Mouse (Mus musculus) liver, embryonic 14.5 days (tissue): ENCODE results near the gene Insc. TPM values are rescaled to one million over a fixed set of nuclear protein-coding genes. Genes with fewer than 3 reads are reported as not detected.

Experiments
- ATAC-seq: fragments of 200-750 bp; cut with Nextera tagmentation; 2 replicates; pipeline ENCODE4 v1.8.0; 2017; ENCODE audit warnings: moderate number of reproducible peaks, mild to moderate bottlenecking, moderate library complexity; ENCODE audit not compliant: insufficient read depth
- DNase-seq, 3 experiments: peaks; one replicate each; pipeline ENCODE4 v3.0.0-alpha.2; 2012 to 2013; ENCODE audit warnings: low read depth in 3 of 3, low spot score in 3 of 3
- H3K27ac ChIP-seq: fragments of 300-500 bp; sonication (generic); 2 replicates; pipeline ENCODE4 v1.5.1; 2014; ENCODE audit warnings: moderate library complexity, mild to moderate bottlenecking, control low read depth, inconsistent platforms
- H3K27me3 ChIP-seq: fragments of 300-500 bp; sonication (generic); 2 replicates; pipeline ENCODE4 v1.6.1; 2014; ENCODE audit warnings: mild to moderate bottlenecking, low read length, moderate library complexity; ENCODE audit not compliant: control insufficient read depth, insufficient read depth
- H3K36me3 ChIP-seq: fragments of 300-500 bp; sonication (generic); replicated peaks from 2 replicates; pipeline ENCODE4 v1.6.1; 2014; ENCODE audit warnings: low read depth; ENCODE audit not compliant: control insufficient read depth, insufficient read depth
- H3K4me1 ChIP-seq, 2 experiments: fragments of 200-500 bp in 1 of 2; fragments of 300-500 bp in 1 of 2; sonication (generic) in 1 of 2; replicated peaks; 2 replicates each; pipeline ENCODE4 v1.6.1; 2012 to 2014; ENCODE audit warnings: antibody characterized with exemption in 1 of 2, inconsistent platforms in 1 of 2, low read length in 1 of 2; ENCODE audit not compliant: control insufficient read depth in 2 of 2, insufficient read depth in 2 of 2
- H3K4me2 ChIP-seq: fragments of 300-500 bp; sonication (generic); 2 replicates; pipeline ENCODE4 v1.6.1; 2014; ENCODE audit warnings: low read depth, mild to moderate bottlenecking, control low read depth, moderate library complexity
- H3K4me3 ChIP-seq, 2 experiments: fragments of 200-500 bp in 1 of 2; fragments of 300-500 bp in 1 of 2; sonication (generic) in 1 of 2; 2 replicates each; pipeline ENCODE4 v1.5.1; 2012 to 2014; ENCODE audit warnings: low read depth in 2 of 2, low read length in 2 of 2, mild to moderate bottlenecking in 2 of 2, control low read depth in 1 of 2, inconsistent platforms in 1 of 2, moderate library complexity in 1 of 2; ENCODE audit not compliant: insufficient read depth in 1 of 2
- H3K9ac ChIP-seq: fragments of 300-500 bp; sonication (generic); replicated peaks from 2 replicates; pipeline ENCODE4 v1.6.1; 2014; ENCODE audit warnings: mild to moderate bottlenecking, control low read depth, moderate library complexity
- H3K9me3 ChIP-seq: fragments of 300-500 bp; sonication (generic); 2 replicates; pipeline ENCODE4 v1.6.1; 2016; ENCODE audit warnings: low read length, mixed read lengths; ENCODE audit not compliant: control insufficient read depth
- CTCF ChIP-seq: IDR thresholded peaks from 2 replicates; pipeline ENCODE4 v1.5.1; 2016; ENCODE audit warnings: antibody characterized with exemption, low read depth, control low read depth
- EP300 ChIP-seq: IDR thresholded peaks from 2 replicates; pipeline ENCODE4 v1.6.1; 2016; ENCODE audit warnings: antibody characterized with exemption, low read depth
- WGBS: fragments of 180-500 bp; shearing (Covaris S2); extraction: QIAGEN DNeasy Blood & Tissue Kit; methylation state at CpG from one replicate; pipeline ENCODE4 v1.1.7; 2014; ENCODE audit not compliant: insufficient replicate concordance; 5-methylcytosine and 5-hydroxymethylcytosine counted together
- polyA plus RNA-seq, 2 experiments: library from polyadenylated mRNA; depleted of rRNA in 1 of 2; stranded (reverse) in 1 of 2; unstranded in 1 of 2; fragments of >200 nt; fragmentation: Nextera tagmentation in 1 of 2; extraction: Ambion mirVana in 1 of 2; gene quantifications; 2 replicates each; pipeline versions ENCODE4 v1.2.1 to v1.2.3; 2012 to 2014

The Insc gene
- polyA plus RNA-seq, 2 experiments, result 10.9 to 12.8 TPM

DNA sequence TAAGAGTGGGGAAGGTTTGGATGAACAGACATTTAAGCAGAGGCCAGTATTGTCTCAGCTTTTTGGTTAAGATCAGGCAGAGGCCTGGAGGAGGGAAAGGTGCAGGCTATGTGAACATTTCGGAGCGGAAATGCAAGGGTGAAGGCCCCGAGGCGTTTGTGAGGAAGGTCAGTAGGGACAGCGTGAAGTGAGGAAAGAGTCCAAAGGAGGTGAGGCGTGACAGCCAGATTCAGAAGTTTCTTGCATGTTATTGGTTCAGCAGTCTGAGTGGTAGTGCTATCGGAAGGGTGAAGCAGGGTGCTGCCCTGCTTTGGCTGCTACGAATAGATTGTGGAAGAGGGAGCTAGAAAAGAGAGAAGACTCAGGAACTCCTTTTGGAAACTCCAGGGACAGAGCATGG is 11.1 kb downstream of the Insc start:
- no peak for TF ChIP-seq EP300
- 62% methylated on average over 8 of the region's 8 CpGs for WGBS
- H3K27ac ChIP-seq, result no peak overlapping the region
- H3K9me3 ChIP-seq, result no peaks in the 10 kb centered on the region
- H3K36me3 ChIP-seq, result no peaks in the 10 kb centered on the region
- no peak for ATAC-seq
- no peak overlapping the region for H3K4me2 ChIP-seq
- H3K4me3 ChIP-seq, result no peak overlapping the region
- DNase-seq, result no peak
- no peak overlapping the region for H3K9ac ChIP-seq
- H3K4me1 ChIP-seq, result no peaks in the 10 kb centered on the region
- no peaks in the 10 kb centered on the region for H3K27me3 ChIP-seq

DNA sequence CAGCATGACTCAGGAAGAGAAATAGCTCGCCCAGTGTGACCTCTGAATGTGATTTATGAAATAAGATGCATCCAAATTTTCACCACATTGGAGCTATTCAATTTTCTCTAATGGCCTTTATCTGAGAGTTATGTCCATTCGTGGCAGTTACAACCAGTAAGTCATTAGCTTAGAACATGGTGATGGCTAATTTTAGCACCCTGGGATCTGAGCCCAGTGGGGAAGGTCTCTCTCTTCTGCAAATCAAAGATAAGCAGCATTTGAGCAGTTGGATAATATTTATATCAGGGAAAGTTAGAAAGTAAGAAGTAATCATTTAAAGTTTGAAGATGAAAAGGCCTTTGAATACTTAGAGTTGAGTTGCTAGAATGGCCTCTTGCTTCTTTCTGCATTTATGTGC is 19.2 kb downstream of the Insc start:
- TF ChIP-seq CTCF (no peak), EP300 (no peak)
- Histone ChIP-seq H3K9ac (no peak overlapping the region), H3K4me1 (no peaks in the 10 kb centered on the region), H3K4me3 (no peak overlapping the region), H3K36me3 (no peaks in the 10 kb centered on the region), H3K9me3 (no peaks in the 10 kb centered on the region), H3K27me3 (no peaks in the 10 kb centered on the region), H3K27ac (no peak overlapping the region), H3K4me2 (no peak overlapping the region)
- DNase-seq (no peak), ATAC-seq (no peak)
- 30% methylated on average over 2 of the region's 2 CpGs for WGBS

DNA sequence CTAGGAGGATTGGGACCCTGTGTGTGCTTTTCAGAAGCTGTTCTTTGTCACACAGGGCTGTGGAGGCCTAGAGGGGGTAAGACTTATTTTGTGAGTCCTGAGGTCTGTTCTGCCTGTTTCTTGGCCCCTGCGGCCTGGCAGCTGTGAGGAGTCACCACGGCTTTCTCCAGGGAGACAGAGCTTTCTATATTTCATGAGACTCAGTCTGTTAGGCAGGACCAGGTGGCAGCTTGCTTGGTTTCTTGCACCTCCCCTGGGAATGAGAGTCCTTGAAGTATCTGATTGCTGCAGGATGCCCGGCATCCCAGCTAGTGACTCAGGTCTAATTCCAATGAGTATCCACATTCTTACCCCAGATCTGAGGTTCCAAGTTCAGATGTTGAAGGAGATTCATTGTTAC is 21.8 kb downstream of the Insc start:
- no peak overlapping the region for H3K4me2 ChIP-seq
- no peaks in the 10 kb centered on the region for H3K27me3 ChIP-seq
- H3K4me1 ChIP-seq, result no peaks in the 10 kb centered on the region
- DNase-seq (no peak), ATAC-seq (no peak)
- H3K4me3 ChIP-seq, result no peak overlapping the region
- no peak overlapping the region for H3K27ac ChIP-seq
- H3K9me3 ChIP-seq, result no peaks in the 10 kb centered on the region
- no peaks in the 10 kb centered on the region for H3K36me3 ChIP-seq
- no peak for TF ChIP-seq EP300
- no peak overlapping the region for H3K9ac ChIP-seq
- WGBS, result 64% methylated on average over 3 of the region's 3 CpGs

DNA sequence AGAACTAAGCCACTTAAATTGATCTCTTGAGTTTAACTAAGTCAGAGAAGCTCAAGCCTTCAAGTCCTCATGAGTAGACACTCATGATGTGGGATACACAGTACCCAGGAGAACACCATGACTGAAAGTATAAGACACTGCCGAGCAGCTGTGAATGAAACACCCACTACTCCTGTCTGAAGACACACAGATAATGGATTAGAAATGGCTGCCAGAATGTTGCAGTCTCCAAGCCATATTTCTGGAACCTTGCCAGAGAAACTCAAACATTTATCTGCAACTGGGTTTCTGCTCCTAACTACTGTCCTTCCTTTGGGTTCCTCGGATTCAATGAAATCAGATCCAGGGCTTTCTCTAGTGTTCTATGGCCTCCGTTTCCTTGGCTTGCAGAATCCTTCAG is 23.0 kb downstream of the Insc start:
- Histone ChIP-seq H3K4me3 (no peak overlapping the region), H3K9me3 (no peaks in the 10 kb centered on the region), H3K9ac (no peak overlapping the region), H3K36me3 (no peaks in the 10 kb centered on the region), H3K4me2 (no peak overlapping the region), H3K27me3 (no peaks in the 10 kb centered on the region), H3K4me1 (peaks cover 0 to 4% of the 10 kb centered on the region in 2 experiments; a peak in 2 of 4 replicates), H3K27ac (no peak overlapping the region)
- ATAC-seq, result no peak
- no peak for DNase-seq
- 57% methylated on average over 3 of the region's 3 CpGs for WGBS
- TF ChIP-seq CTCF (no peak), EP300 (no peak)

DNA sequence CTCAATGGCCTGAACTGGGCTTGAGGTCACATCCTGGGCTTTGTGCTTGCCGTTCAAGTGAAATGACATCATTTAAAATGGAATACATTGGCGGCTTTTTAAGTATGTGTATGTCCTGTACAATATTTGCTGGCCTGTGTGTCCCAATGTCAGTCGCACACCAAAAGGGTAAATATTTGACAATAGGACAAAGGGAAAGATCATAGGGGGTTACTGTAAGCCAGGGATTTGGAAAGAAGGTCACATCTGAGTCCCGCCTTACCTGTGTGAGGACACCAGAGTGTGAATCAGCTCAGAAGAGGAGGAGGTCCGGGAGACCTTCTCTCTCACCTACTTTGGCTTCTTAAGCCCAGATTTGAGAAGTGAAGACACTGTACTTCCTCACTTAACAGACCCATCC is 25.0 kb downstream of the Insc start:
- Histone ChIP-seq H3K36me3 (no peaks in the 10 kb centered on the region), H3K9me3 (no peaks in the 10 kb centered on the region), H3K4me1 (peaks cover 0 to 9% of the 10 kb centered on the region in 2 experiments; a peak in 2 of 4 replicates), H3K4me2 (peak overlapping the region; percentile 32; the same call in 1 of the 2 replicates), H3K27ac (no peak overlapping the region), H3K27me3 (no peaks in the 10 kb centered on the region), H3K4me3 (peak overlapping the region; percentile 9 to 25; a peak in 2 of 4 replicates), H3K9ac (no peak overlapping the region; the same call in 1 of the 2 replicates)
- ATAC-seq (peak; percentile 36; the same call in 1 of the 2 replicates), DNase-seq (peak in 1 of 3 experiments; percentile 3)
- no peak for TF ChIP-seq CTCF
- TF ChIP-seq EP300, result no peak
- WGBS, result 65% methylated on average over 5 of the region's 5 CpGs
